Mouse (Mus musculus) embryonic facial prominence, embryonic 13.5 days (tissue): ENCODE results near the gene Ush1g. TPM values are rescaled to one million over a fixed set of nuclear protein-coding genes. Genes with fewer than 3 reads are reported as not detected.

Experiments used
- ATAC-seq: fragments of 200-750 bp; cut with Nextera tagmentation; 2 replicates; pipeline ENCODE4 v1.8.0; 2017; ENCODE audit warnings: low read depth; ENCODE audit not compliant: insufficient number of reproducible peaks, insufficient read depth, low FRiP score, low TSS enrichment
- H3K27ac ChIP-seq: fragments of 300-500 bp; sonication (generic); 2 replicates; pipeline ENCODE4 v1.5.1; 2015; ENCODE audit warnings: moderate library complexity, mild to moderate bottlenecking, inconsistent platforms
- H3K27me3 ChIP-seq: fragments of 300-500 bp; sonication (generic); 2 replicates; pipeline ENCODE4 v1.6.1; 2015; ENCODE audit warnings: mild to moderate bottlenecking, inconsistent platforms
- H3K36me3 ChIP-seq: fragments of 300-500 bp; sonication (generic); 2 replicates; pipeline ENCODE4 v1.6.1; 2015; ENCODE audit warnings: mild to moderate bottlenecking, inconsistent platforms
- H3K4me1 ChIP-seq: fragments of 300-500 bp; sonication (generic); 2 replicates; pipeline ENCODE4 v1.6.1; 2015; ENCODE audit warnings: inconsistent platforms
- H3K4me2 ChIP-seq: fragments of 300-500 bp; sonication (generic); 2 replicates; pipeline ENCODE4 v1.6.1; 2015; ENCODE audit warnings: moderate library complexity, mild to moderate bottlenecking, inconsistent platforms
- H3K4me3 ChIP-seq: fragments of 300-500 bp; sonication (generic); 2 replicates; pipeline ENCODE4 v1.5.1; 2015; ENCODE audit warnings: mild to moderate bottlenecking, inconsistent platforms
- H3K9ac ChIP-seq: fragments of 300-500 bp; sonication (generic); 2 replicates; pipeline ENCODE4 v1.6.1; 2015; ENCODE audit warnings: mild to moderate bottlenecking, inconsistent platforms
- H3K9me3 ChIP-seq: fragments of 300-500 bp; sonication (generic); 2 replicates; pipeline ENCODE4 v1.6.1; 2016; ENCODE audit warnings: inconsistent platforms
- WGBS: fragments of 180-500 bp; shearing (Covaris S2); methylation state at CpG from one replicate; pipeline ENCODE4 v1.1.7; 2015; ENCODE audit warnings: mixed read lengths; 5-methylcytosine and 5-hydroxymethylcytosine counted together
- polyA plus RNA-seq: library from polyadenylated mRNA; unstranded; fragments of >200 nt; fragmentation: Nextera tagmentation; extraction: Ambion mirVana; gene quantifications from 2 replicates; pipeline ENCODE4 v1.2.1, GENCODE M21; 2015

The Ush1g gene
- not detected in 2 replicates for polyA plus RNA-seq

DNA sequence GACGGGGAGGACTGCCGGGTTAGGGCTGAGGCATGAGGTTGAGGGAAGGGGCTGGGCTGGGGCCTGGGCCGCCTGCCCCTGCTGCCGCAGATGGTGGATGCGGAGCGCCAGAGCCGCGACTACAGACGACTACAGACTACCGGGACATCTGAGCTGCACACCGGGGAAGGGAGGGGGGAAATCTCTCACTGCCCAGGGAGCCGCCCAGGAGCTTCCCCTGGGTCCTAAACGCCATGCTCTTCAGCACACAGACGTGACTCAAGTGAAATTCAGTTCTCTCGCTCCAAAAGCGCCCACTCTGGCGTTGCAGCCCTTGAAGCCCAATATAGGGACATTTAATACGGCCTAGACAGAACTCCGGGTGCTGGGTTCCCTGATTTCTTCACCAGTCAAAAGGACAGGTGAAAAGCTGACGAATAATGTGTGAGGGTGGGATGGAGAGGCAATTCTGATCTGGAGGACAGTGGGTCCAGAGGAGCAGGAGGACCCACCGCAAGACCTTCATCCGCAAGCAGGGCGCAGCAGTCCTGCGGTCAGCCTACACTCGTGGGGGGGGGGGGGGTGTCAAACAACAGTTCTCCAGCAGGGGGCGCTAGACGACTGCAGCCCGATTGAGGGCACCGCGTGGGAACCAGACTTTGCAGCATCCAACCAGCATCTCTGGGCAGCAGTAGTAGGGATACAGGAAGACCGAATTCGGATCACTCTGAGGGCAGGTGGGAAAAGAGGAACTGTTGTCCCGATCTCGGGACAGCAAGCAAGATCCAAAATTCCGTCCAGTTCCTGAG is at the start of gene Ush1g:
Ush1g (minus strand) TSS at position 136 of the 788 bp plus-strand sequence.
- Histone ChIP-seq H3K4me1 (peaks cover 12% of the 10 kb centered on the region; the same call in 1 of the 2 replicates), H3K9me3 (no peaks in the 10 kb centered on the region), H3K4me3 (peak within 1 kb of the TSS; percentile 26), H3K27me3 (peaks cover 97% of the 10 kb centered on the region), H3K4me2 (peak within 1 kb of the TSS; percentile 39), H3K36me3 (no peaks in the 10 kb centered on the region), H3K9ac (peak within 1 kb of the TSS; percentile 49; the same call in 1 of the 2 replicates), H3K27ac (no peak within 1 kb of the TSS)
- ATAC-seq, result no peak
- WGBS, result 3% methylated on average over 35 of the region's 35 CpGs

- Histone ChIP-seq H3K9ac (no peak overlapping the region), H3K4me3 (no peak overlapping the region), H3K4me1 (peaks cover 23% of the 10 kb centered on the region), H3K27ac (no peak overlapping the region), H3K27me3 (peaks cover 96% of the 10 kb centered on the region), H3K36me3 (no peaks in the 10 kb centered on the region), H3K9me3 (no peaks in the 10 kb centered on the region), H3K4me2 (no peak overlapping the region)
- 66% methylated on average over 8 of the region's 8 CpGs for WGBS
- no peak for ATAC-seq
Measured at GRCm38 (mm10) chr11:115371354-115371753, 49.5 kb upstream of the Ush1g start.

DNA sequence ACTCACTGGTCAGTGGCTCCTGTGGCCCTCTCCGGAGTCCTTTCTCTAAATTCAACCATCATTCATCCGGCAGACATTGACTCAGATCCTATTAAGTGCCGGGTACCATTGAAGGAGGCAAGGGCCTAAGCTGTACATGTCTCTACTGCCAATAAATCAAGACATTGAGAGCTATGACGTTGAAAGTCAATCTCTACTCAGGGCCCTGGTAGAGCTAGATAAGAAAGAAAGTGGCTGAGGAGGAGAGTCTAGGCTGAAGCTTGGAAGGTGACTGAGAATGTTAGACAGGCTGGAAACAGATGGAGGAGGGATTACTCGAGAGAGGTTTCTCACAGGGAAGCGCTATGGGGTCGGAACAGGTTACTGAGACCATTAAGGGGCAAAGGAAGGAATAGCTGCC is 48.5 kb upstream of the Ush1g start:
- Histone ChIP-seq H3K9me3 (no peaks in the 10 kb centered on the region), H3K4me3 (no peak overlapping the region), H3K27me3 (peaks cover 97% of the 10 kb centered on the region), H3K9ac (no peak overlapping the region), H3K4me2 (no peak overlapping the region), H3K36me3 (no peaks in the 10 kb centered on the region), H3K4me1 (peaks cover 23% of the 10 kb centered on the region), H3K27ac (no peak overlapping the region)
- ATAC-seq, result no peak
- WGBS, result 61% methylated on average over 7 of the region's 7 CpGs

DNA sequence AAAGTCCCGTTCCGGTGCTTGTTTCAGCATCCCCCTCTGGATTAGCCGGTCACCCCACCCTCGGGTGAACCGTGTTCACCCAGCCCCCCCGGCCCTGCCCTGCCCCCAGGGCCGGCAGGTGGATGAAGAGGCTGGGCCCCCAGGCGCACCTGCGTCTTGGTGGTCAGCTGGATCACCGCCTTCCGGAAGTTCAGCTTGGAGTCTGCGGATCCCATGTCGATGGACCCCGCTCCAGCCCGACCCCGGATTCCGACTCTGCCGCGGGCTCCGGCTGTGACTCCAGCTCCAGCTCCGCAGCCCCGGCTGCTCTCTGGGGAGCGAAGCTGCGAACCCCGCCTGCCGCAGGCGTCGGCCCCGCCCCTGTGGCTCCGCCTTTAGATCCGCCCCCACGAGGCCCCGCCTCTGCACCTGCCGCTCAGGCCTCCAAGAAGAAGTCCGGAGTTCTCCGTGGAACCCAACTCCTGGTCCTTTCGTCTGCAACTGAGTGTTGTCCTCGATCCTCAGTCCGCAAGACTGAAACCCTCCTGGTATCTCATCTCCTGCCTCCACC is 45.6 kb upstream of the Ush1g start, which contains the start of gene Hid1:
Hid1 (minus strand) TSS at position 362 of the 550 bp plus-strand sequence.
- peak within 1 kb of the TSS; percentile 83 for H3K4me2 ChIP-seq
- H3K9me3 ChIP-seq, result no peaks in the 10 kb centered on the region
- peak within 1 kb of the TSS; percentile 46 for H3K4me3 ChIP-seq
- H3K4me1 ChIP-seq, result peaks cover 12% of the 10 kb centered on the region
- peaks cover 84% of the 10 kb centered on the region for H3K27me3 ChIP-seq
- no peaks in the 10 kb centered on the region for H3K36me3 ChIP-seq
- under 1% methylated on average over 39 of the region's 39 CpGs for WGBS
- no peak within 1 kb of the TSS for H3K27ac ChIP-seq
- peak within 1 kb of the TSS; percentile 61 for H3K9ac ChIP-seq
- no peak for ATAC-seq

- no peak overlapping the region for H3K27ac ChIP-seq
- WGBS, result 2% methylated on average over 28 of the region's 28 CpGs
- ATAC-seq, result 0 out of 2 replicates have a peak, but pooled peaks have one; percentile 23
Measured at GRCm38 (mm10) chr11:115366706-115367394, 45.0 kb upstream of the Ush1g start.

GRCm38 (mm10) chr11:115366039-115366705 is 44.3 kb upstream of the Ush1g start:
- no peak overlapping the region for H3K9ac ChIP-seq
- 41% methylated on average over 7 of the region's 7 CpGs for WGBS
- no peak overlapping the region for H3K27ac ChIP-seq
- H3K4me3 ChIP-seq, result peak overlapping the region; percentile 46; the same call in 1 of the 2 replicates
- no peaks in the 10 kb centered on the region for H3K36me3 ChIP-seq
- H3K27me3 ChIP-seq, result peaks cover 71% of the 10 kb centered on the region
- ATAC-seq, result no peak
- H3K4me2 ChIP-seq, result 0 out of 2 replicates have a peak overlapping the region, but pooled peaks have one; percentile 7
- H3K4me1 ChIP-seq, result peaks cover 12% of the 10 kb centered on the region
- H3K9me3 ChIP-seq, result no peaks in the 10 kb centered on the region

More at GRCm38 (mm10) chr11:115366706-115367394, 45.0 kb upstream of the Ush1g start:
- Histone ChIP-seq H3K4me3 (peak overlapping the region; percentile 46), H3K36me3 (no peaks in the 10 kb centered on the region), H3K9ac (peak overlapping the region; percentile 61), H3K9me3 (no peaks in the 10 kb centered on the region), H3K4me1 (peaks cover 12% of the 10 kb centered on the region), H3K27me3 (peaks cover 78% of the 10 kb centered on the region), H3K4me2 (peak overlapping the region; percentile 83)

DNA sequence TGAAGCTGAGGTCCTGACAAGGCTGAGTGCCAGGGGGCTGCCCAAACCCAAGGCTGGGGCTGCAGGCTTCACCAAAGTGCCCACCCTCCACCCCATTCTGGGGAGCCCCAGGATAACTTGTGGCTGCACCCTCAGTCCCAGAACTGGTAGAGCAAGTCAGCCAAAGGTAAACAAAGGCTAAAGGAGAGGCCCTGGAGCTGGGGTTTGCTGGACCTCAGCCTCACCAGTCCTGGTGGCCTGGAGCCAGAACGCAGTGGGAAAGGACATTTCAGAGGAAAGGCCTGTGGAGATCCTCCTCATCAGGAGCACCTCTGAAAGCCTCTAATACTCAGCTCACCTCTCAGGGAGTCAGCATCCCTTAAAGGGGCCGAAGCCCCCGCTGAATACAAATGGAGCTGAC is 42.3 kb upstream of the Ush1g start:
- Histone ChIP-seq H3K4me1 (peaks cover 17% of the 10 kb centered on the region), H3K4me3 (no peak overlapping the region), H3K9me3 (no peaks in the 10 kb centered on the region), H3K27ac (no peak overlapping the region), H3K4me2 (no peak overlapping the region), H3K36me3 (no peaks in the 10 kb centered on the region), H3K27me3 (peaks cover 51% of the 10 kb centered on the region), H3K9ac (no peak overlapping the region)
- no peak for ATAC-seq
- WGBS, result 75% methylated on average over 3 of the region's 3 CpGs

DNA sequence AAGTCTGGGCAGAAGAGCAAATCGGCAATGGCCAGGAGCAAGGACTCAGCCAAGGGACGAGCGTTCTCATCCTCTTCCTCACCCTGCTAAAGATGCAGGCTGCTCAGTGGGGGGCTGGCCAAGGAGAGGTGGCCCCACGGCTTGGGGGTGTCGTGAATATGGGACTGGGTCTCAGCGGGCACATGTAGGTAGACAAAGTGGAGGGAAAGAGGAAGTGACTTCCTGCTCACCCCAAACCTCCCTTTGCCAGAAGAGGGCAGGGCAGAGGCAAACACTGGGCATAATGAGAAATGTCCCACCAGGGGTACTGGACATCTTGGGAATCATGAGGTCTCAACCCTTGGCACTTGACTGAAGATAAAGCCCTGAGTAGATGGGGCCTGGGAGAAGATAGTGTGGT is 37.9 kb upstream of the Ush1g start:
- Histone ChIP-seq H3K9me3 (no peaks in the 10 kb centered on the region), H3K4me2 (no peak overlapping the region), H3K27ac (no peak overlapping the region; the same call in 1 of the 2 replicates), H3K4me1 (peaks cover 12% of the 10 kb centered on the region), H3K36me3 (no peaks in the 10 kb centered on the region), H3K27me3 (peaks cover 38% of the 10 kb centered on the region), H3K9ac (peak overlapping the region; percentile 16; the same call in 1 of the 2 replicates), H3K4me3 (no peak overlapping the region)
- no peak for ATAC-seq
- WGBS, result 73% methylated on average over 6 of the region's 6 CpGs

DNA sequence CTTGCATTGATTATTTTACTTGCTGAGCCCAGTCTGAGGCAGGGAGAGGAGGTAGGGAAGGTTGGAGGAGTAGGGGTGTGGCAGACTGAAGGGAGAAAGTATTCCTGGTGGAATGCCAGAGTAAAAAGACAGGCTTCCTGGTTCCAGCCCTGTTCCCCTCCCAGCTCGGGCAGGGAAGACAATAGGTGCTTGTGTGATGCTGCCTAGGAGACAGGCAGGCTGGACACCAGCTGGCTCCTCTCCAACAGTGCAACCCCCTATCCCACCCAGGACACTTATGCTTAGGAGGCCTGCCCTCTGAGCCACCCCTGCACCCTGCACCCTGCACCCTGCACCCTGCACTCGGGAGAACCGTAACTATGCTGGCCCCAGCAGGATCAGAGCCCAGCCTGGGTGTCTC is 37.5 kb upstream of the Ush1g start:
- ATAC-seq, result no peak
- WGBS, result 34% methylated on average over 3 of the region's 3 CpGs
- no peak overlapping the region for H3K4me3 ChIP-seq

GRCm38 (mm10) chr11:115358468-115358867 is 36.6 kb upstream of the Ush1g start:
- H3K27ac ChIP-seq, result no peak overlapping the region

More for the DNA sequence above, 37.5 kb upstream of the Ush1g start:
- no peak overlapping the region; the same call in 1 of the 2 replicates for H3K27ac ChIP-seq
- no peaks in the 10 kb centered on the region for H3K9me3 ChIP-seq
- no peak overlapping the region for H3K4me2 ChIP-seq
- H3K4me1 ChIP-seq, result peaks cover 12% of the 10 kb centered on the region
- H3K27me3 ChIP-seq, result peaks cover 37% of the 10 kb centered on the region
- H3K9ac ChIP-seq, result peak overlapping the region; percentile 16; the same call in 1 of the 2 replicates
- H3K36me3 ChIP-seq, result no peaks in the 10 kb centered on the region

GRCm38 (mm10) chr11:115354183-115354582 is 32.3 kb upstream of the Ush1g start:
- Histone ChIP-seq H3K36me3 (no peaks in the 10 kb centered on the region), H3K27me3 (peaks cover 43% of the 10 kb centered on the region), H3K4me1 (peaks cover 7% of the 10 kb centered on the region), H3K4me2 (no peak overlapping the region), H3K27ac (no peak overlapping the region), H3K4me3 (no peak overlapping the region), H3K9ac (no peak overlapping the region), H3K9me3 (no peaks in the 10 kb centered on the region)
- ATAC-seq, result no peak
- 8% methylated on average over 8 of the region's 8 CpGs for WGBS

More at GRCm38 (mm10) chr11:115358468-115358867, 36.6 kb upstream of the Ush1g start:
- peaks cover 32% of the 10 kb centered on the region for H3K27me3 ChIP-seq
- H3K9ac ChIP-seq, result peak overlapping the region; percentile 41; the same call in 1 of the 2 replicates
- H3K4me3 ChIP-seq, result no peak overlapping the region
- WGBS, result 9% methylated on average over 5 of the region's 5 CpGs
- H3K4me1 ChIP-seq, result peaks cover 12% of the 10 kb centered on the region
- no peak for ATAC-seq
- H3K36me3 ChIP-seq, result no peaks in the 10 kb centered on the region
- no peaks in the 10 kb centered on the region for H3K9me3 ChIP-seq
- H3K4me2 ChIP-seq, result no peak overlapping the region; the same call in 1 of the 2 replicates
